Mouse (Mus musculus) cerebellum, postnatal 4 days (tissue): ENCODE measurements around the gene Plch1.

Experiments
- DNase-seq, 2 experiments: peaks; one replicate each; pipeline ENCODE4 v3.0.0; 2022; ENCODE audit warnings: low spot score in 2 of 2, mixed read lengths in 1 of 2

Plch1 gene

DNA sequence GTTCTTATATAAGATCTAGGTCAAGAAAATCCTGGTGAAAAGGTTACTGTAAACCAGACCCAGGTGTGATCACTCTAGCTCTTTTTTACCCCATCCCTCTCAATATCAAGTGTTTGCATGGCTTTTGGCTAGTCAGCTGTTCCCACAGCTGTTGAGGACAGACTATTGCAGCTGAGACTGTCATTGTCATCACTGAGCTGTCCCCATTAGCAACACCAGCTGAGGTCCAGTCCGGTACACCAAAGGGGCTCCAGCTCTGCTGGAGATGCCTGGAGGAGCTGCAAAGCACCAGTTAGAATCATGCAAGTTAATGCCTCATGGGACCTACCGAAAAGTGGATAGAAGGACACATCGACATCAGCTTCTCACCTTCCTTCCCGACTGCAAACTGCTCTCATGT, 206.5 kb downstream of the Plch1 start:
- no peak for DNase-seq

DNA sequence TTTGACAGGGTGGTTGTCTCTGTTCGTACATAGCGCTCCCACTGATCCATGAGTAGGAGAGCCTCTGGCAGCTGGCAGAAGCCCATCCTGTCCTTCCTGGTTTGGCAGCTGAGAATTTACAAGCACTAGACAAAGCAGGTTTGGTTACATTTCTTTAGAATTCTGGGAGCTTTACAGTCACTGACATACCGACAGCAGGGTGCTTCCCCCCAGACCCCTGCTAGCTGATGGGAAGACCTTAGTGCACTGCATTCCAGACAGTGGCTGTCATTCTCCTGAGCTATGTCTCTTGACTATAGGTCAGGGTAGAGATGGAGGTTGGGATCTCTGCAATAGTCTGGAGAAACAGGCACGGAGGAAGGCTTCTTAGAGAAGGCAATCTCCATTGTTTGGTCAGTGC, 230.5 kb downstream of the Plch1 start:
- DNase-seq = no peak

DNA sequence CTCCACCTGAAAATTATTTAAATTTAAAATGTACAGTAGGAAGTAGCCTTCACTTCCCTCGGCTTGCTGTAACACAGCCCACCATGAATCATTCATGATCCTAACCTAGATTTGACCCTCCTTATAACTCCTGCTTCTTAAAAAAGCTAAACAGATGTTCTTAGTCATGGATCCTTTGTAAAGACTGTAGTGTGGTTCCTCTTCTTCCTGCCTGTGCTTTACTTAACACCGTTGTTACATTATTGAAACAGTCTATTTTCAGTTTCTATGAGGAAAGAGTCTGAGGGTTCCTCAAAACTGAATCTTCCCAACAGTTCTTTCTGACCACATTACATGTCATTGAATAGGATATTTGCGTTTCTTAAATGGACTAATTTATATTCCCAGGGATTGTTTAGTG, 234.0 kb downstream of the Plch1 start:
- DNase-seq = no peak

DNA sequence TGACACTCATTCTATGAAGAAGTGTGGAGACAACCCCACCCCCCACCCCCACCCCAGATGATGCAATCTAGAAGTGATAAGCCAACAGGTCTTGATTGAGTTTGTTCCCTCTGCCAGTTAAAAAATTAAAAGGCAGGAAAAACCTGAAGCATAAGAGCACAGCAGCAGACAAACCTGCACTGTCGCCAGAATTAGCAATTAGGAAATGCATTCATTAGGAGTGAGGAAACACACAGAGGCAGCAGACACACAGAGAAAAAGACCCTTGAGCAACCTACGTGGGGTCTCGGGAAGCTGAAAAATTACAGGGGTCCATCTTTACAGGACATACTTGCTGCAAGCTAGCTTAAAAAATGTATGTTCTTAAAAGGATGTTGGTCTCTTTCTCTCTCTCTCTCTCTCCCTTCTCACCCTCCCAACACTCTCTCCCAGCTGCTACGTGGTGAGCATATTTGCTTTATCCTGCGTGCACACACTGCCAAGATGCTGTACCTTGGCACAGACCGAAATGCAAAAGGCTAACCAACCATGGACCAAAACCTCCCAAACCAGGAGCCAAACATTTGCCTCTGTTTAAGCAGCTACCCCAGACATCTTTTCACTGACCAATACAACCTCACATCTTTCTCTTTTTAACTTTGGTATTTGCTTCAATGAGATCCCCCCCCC, 234.6 kb downstream of the Plch1 start:
- DNase-seq = peak in 1 of 2 experiments; percentile 8
